Mouse (Mus musculus): ENCODE data around the gene Nom1. TPM values are rescaled to one million over a fixed set of nuclear protein-coding genes. Genes with fewer than 3 reads are reported as not detected.

Gene Nom1
- total RNA-seq, 2 experiments from 2014 or later = 20.5 to 23.7 TPM

Other genes with a start within 250 kb of the Nom1 start
- 10 to 100 TPM; 26.0 to 27.1 TPM for gene Rnf32, start 238.7 kb upstream of the Nom1 start, total RNA-seq (2021)
- gene Lmbr1, start 56.3 kb upstream of the Nom1 start, total RNA-seq (2021) = 10 to 100 TPM; 27.1 to 31.8 TPM
- not detected for gene Mnx1, start 43.8 kb downstream of the Nom1 start, total RNA-seq (2021)
- 10 to 100 TPM; 78.1 to 79.5 TPM for gene Ube3c, start 134.6 kb downstream of the Nom1 start, total RNA-seq (2021)